In the genomic region with DNA sequence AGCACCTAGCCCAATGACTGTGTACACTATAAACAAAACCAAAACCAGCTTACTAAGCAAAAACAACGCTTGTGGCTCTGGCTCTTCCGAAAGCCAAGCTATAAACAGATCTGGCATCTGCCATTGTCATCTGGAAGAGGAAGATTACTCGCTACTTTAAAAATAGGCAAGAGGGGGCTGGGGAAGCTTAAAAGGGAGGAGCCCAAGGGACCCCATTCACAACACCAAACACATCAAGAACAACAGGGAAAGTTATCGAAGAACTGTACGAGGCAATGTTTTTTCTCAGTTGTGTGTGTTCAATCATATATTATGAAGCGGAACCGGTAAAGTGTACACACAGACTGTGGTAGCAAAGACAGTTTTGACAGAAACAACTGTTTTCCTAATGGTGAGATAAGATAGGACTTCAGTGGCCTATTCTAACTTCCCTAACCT, we compare ENCODE assay signal across 10 mouse cellular contexts. TPM values are rescaled to one million over a fixed set of nuclear protein-coding genes. Genes with fewer than 3 reads are reported as not detected.
DNase-seq lines count a peak whose midpoint lies in the region; ATAC-seq and TF ChIP-seq lines count a peak whose summit lies in the region.
"Had no signal": no experiment of that assay in that cellular context is flagged by ENCODE, and none has a peak within 500 bp of the region (broad histone marks: within the 10 kb centered on the region; RNA-seq: fewer than 3 reads in every experiment).

No protein-coding gene starts in this region.

- no peak overlapping the region for H3K9ac ChIP-seq in hindbrain, embryonic 15.5 days
- H3K9ac ChIP-seq in hindbrain, embryonic 11.5 days (ENCODE audit: low read depth, low read length), result no peak overlapping the region
- H3K9ac ChIP-seq in lung, postnatal 0 days (replicated peaks; ENCODE audit: low read depth), result no peak overlapping the region

- no peak for TF ChIP-seq EP300 in lung, postnatal 0 days (IDR thresholded peaks at IDR 0.05)

- DNase-seq in hindbrain, embryonic 11.5 days (ENCODE audit: low spot score), result no peak
- peak; percentile 71 for DNase-seq in MEL-GATA-1-ER (ENCODE audit: extremely low read depth, low read depth)
- peak; percentile 53 to 64 for DNase-seq in heart, adult 9 months (ENCODE audit: low spot score in 2 of 2)
- peak; percentile 68 for DNase-seq in lung, postnatal 0 days (ENCODE audit: low spot score)
- DNase-seq in urinary bladder, postnatal 36 days (ENCODE audit: low spot score in 2 of 2), result no peak
- no peak for DNase-seq in right cerebral cortex, postnatal 10 days (ENCODE audit: low spot score in 2 of 2)
- DNase-seq in kidney, postnatal 14 days, result no peak
- DNase-seq: kidney, postnatal 4 days had no signal

- 87% methylated on average over 7 of the region's 7 CpGs for WGBS in hindbrain, embryonic 15.5 days
- 86% methylated on average over 7 of the region's 7 CpGs for WGBS in hindbrain, embryonic 11.5 days
- 53% methylated on average over 7 of the region's 7 CpGs for WGBS in lung, postnatal 0 days

- H3K4me1 ChIP-seq in hindbrain, embryonic 15.5 days (replicated peaks), result peaks cover 29% of the 10 kb centered on the region
- H3K4me1 ChIP-seq in hindbrain, embryonic 11.5 days (replicated peaks; ENCODE audit: control insufficient read depth, insufficient read depth, low read length), result no peaks in the 10 kb centered on the region
- peaks cover 17% of the 10 kb centered on the region for H3K4me1 ChIP-seq in lung, postnatal 0 days (ENCODE audit: insufficient read depth, low read depth, low read length)

- H3K4me3 ChIP-seq in hindbrain, embryonic 15.5 days, result 0 out of 2 replicates have a peak overlapping the region, but pooled peaks have one; percentile 96
- no peak overlapping the region for H3K4me3 ChIP-seq in hindbrain, embryonic 11.5 days (ENCODE audit: low read depth, low read length)
- peak overlapping the region; percentile 15; the same call in 1 of the 2 replicates for H3K4me3 ChIP-seq in lung, postnatal 0 days (ENCODE audit: low read depth, low read length)

- H3K36me3 ChIP-seq in hindbrain, embryonic 15.5 days, result peaks cover 17% of the 10 kb centered on the region
- no peaks in the 10 kb centered on the region for H3K36me3 ChIP-seq in hindbrain, embryonic 11.5 days (ENCODE audit: control insufficient read depth, insufficient read depth, low read length)
- H3K36me3 ChIP-seq in lung, postnatal 0 days (ENCODE audit: insufficient read depth, low read length), result 0 out of 2 replicates have a peak, but pooled peaks cover 7% of the 10 kb centered on the region

- no peak for TF ChIP-seq CTCF in lung, postnatal 0 days (IDR thresholded peaks at IDR 0.05)

- no peak overlapping the region for H3K27ac ChIP-seq in hindbrain, embryonic 15.5 days (replicated peaks)
- no peak overlapping the region for H3K27ac ChIP-seq in hindbrain, embryonic 11.5 days (ENCODE audit: low read depth, low read length)
- H3K27ac ChIP-seq in lung, postnatal 0 days (ENCODE audit: low read length), result peak overlapping the region; percentile 80

- no peak for ATAC-seq in hindbrain, embryonic 15.5 days (ENCODE audit: low FRiP score, low read depth)
- no peak for ATAC-seq in hindbrain, embryonic 11.5 days (ENCODE audit: low FRiP score)
- no peak for ATAC-seq in lung, postnatal 0 days
- ATAC-seq: Patski had no signal

- H3K9me3 ChIP-seq in hindbrain, embryonic 15.5 days, result no peaks in the 10 kb centered on the region
- no peaks in the 10 kb centered on the region for H3K9me3 ChIP-seq in hindbrain, embryonic 11.5 days (ENCODE audit: control insufficient read depth, low read length)
- H3K9me3 ChIP-seq in lung, postnatal 0 days (ENCODE audit: low read length), result no peaks in the 10 kb centered on the region

- peak overlapping the region; percentile 83; the same call in 1 of the 2 replicates for H3K4me2 ChIP-seq in hindbrain, embryonic 15.5 days
- no peak overlapping the region for H3K4me2 ChIP-seq in hindbrain, embryonic 11.5 days (replicated peaks; ENCODE audit: low read depth, low read length)
- H3K4me2 ChIP-seq in lung, postnatal 0 days (replicated peaks; ENCODE audit: low read depth, low read length), result peak overlapping the region; percentile 73

- H3K27me3 ChIP-seq in hindbrain, embryonic 15.5 days, result no peaks in the 10 kb centered on the region
- no peaks in the 10 kb centered on the region for H3K27me3 ChIP-seq in hindbrain, embryonic 11.5 days (ENCODE audit: control insufficient read depth, insufficient read depth, low read length)
- H3K27me3 ChIP-seq in lung, postnatal 0 days (replicated peaks; ENCODE audit: insufficient read depth, low read length), result no peaks in the 10 kb centered on the region
- H3K27me3 ChIP-seq: Patski had no signal

RNA-seq across cellular contexts. Expression of a gene that starts 1.9 kb away (rescaled TPM):
- polyA plus RNA-seq in hindbrain, embryonic 15.5 days (2015; fragmentation: Nextera tagmentation; extraction: Ambion mirVana), result 137 and 143 TPM in 2 replicates
- polyA plus RNA-seq in hindbrain, embryonic 11.5 days (2014; fragmentation: Nextera tagmentation; extraction: Ambion mirVana), result 65.4 and 89.9 TPM in 2 replicates
- 57.4 and 71.6 TPM in 2 replicates for polyA plus RNA-seq in lung, postnatal 0 days (2015; fragmentation: Nextera tagmentation; extraction: Ambion mirVana)

Comparison
In these comparisons a context has a peak if more than half of its experiments do, and no peak if none do; other contexts are left out.
1. DNase-seq: peak in MEL-GATA-1-ER (single experiment), heart, adult 9 months (2 of 2) and lung, postnatal 0 days (single experiment); none in hindbrain, embryonic 11.5 days (single experiment), urinary bladder, postnatal 36 days (0 of 2), right cerebral cortex, postnatal 10 days (0 of 2) and kidney, postnatal 14 days (single experiment).